Mouse (Mus musculus): Measurements from ENCODE around the gene Adam12.

GRCm38 (mm10) chr7:134187946-134188345 lies 44.0 kb downstream of the Adam12 start:
- TF ChIP-seq CTCF (IDR thresholded peaks at IDR 0.05; ENCODE audit: low read depth, low read length) (no peak), POLR2A (IDR thresholded peaks at IDR 0.05; ENCODE audit: insufficient read depth, low read length) (no peak), EP300 (IDR thresholded peaks at IDR 0.05; ENCODE audit: insufficient read depth, low read depth, low read length) (no peak)

Data from ES-Bruce4 (cell line).